Mouse (Mus musculus) intestine, embryonic 16.5 days (tissue): ENCODE results near the gene Ier3. TPM values are rescaled to one million over a fixed set of nuclear protein-coding genes. Genes with fewer than 3 reads are reported as not detected.

Experiments used
- ATAC-seq: fragments of 200-750 bp; cut with Nextera tagmentation; 2 replicates; pipeline ENCODE4 v1.8.0; 2017; ENCODE audit warnings: moderate TSS enrichment, moderate library complexity
- H3K27ac ChIP-seq: fragments of 300-500 bp; sonication (generic); 2 replicates; pipeline ENCODE4 v1.5.1; 2014; ENCODE audit warnings: mild to moderate bottlenecking, low read length
- H3K27me3 ChIP-seq: fragments of 300-500 bp; sonication (generic); replicated peaks from 2 replicates; pipeline ENCODE4 v1.6.1; 2014; ENCODE audit warnings: low read length, control low read depth, mixed read lengths; ENCODE audit not compliant: control insufficient read depth, insufficient read depth
- H3K36me3 ChIP-seq: fragments of 300-500 bp; sonication (generic); 2 replicates; pipeline ENCODE4 v1.6.1; 2014; ENCODE audit warnings: low read length, control low read depth; ENCODE audit not compliant: control insufficient read depth, insufficient read depth
- H3K4me1 ChIP-seq: fragments of 300-500 bp; sonication (generic); 2 replicates; pipeline ENCODE4 v1.6.1; 2014; ENCODE audit warnings: low read length, control low read depth, mixed read lengths; ENCODE audit not compliant: control insufficient read depth, insufficient read depth
- H3K4me2 ChIP-seq: fragments of 300-500 bp; sonication (generic); 2 replicates; pipeline ENCODE4 v1.6.1; 2014; ENCODE audit warnings: low read depth, low read length, control low read depth
- H3K4me3 ChIP-seq: fragments of 300-500 bp; sonication (generic); 2 replicates; pipeline ENCODE4 v1.5.1; 2014; ENCODE audit warnings: mild to moderate bottlenecking, low read length
- H3K9ac ChIP-seq: fragments of 300-500 bp; sonication (generic); 2 replicates; pipeline ENCODE4 v1.6.1; 2014; ENCODE audit warnings: low read depth, low read length
- H3K9me3 ChIP-seq: fragments of 300-500 bp; sonication (generic); 2 replicates; pipeline ENCODE4 v1.6.1; 2016; ENCODE audit warnings: low read length, control low read depth; ENCODE audit not compliant: control insufficient read depth
- WGBS: fragments of 180-500 bp; shearing (Covaris S2); extraction: QIAGEN DNeasy Blood & Tissue Kit; methylation state at CpG from one replicate; pipeline ENCODE4 v1.1.7; 2014; 5-methylcytosine and 5-hydroxymethylcytosine counted together
- polyA plus RNA-seq: library from polyadenylated mRNA; unstranded; fragments of >200 nt; fragmentation: Nextera tagmentation; extraction: Ambion mirVana; gene quantifications from 2 replicates; pipeline ENCODE4 v1.2.1, GENCODE M21; 2015

The Ier3 gene
- 16.0 and 16.2 TPM in 2 replicates for polyA plus RNA-seq

GRCm38 (mm10) chr17:35821439-35822430, at the start of gene Ier3:
Gene Ier3 (plus strand): TSS chr17:35821684.
- ATAC-seq = peak; percentile 64
- Histone ChIP-seq H3K9ac (peak within 1 kb of the TSS; percentile 84), H3K9me3 (no peaks in the 10 kb centered on the region), H3K36me3 (no peaks in the 10 kb centered on the region), H3K27ac (peak within 1 kb of the TSS; percentile 87), H3K4me1 (peaks cover 25% of the 10 kb centered on the region), H3K27me3 (no peaks in the 10 kb centered on the region), H3K4me3 (peak within 1 kb of the TSS; percentile 77), H3K4me2 (peak within 1 kb of the TSS; percentile 83)
- WGBS = 1% methylated on average over 62 of the region's 62 CpGs

- H3K9me3 ChIP-seq = no peaks in the 10 kb centered on the region
- no peaks in the 10 kb centered on the region for H3K27me3 ChIP-seq
- peak; percentile 67 for ATAC-seq
- H3K4me2 ChIP-seq = peak overlapping the region; percentile 4; the same call in 1 of the 2 replicates
- no peaks in the 10 kb centered on the region for H3K36me3 ChIP-seq
- 0 out of 2 replicates have a peak overlapping the region, but pooled peaks have one; percentile 27 for H3K9ac ChIP-seq
- WGBS = 28% methylated on average over 13 of the region's 13 CpGs
- peak overlapping the region; percentile 72 for H3K27ac ChIP-seq
- H3K4me1 ChIP-seq = peaks cover 10% of the 10 kb centered on the region
- H3K4me3 ChIP-seq = no peak overlapping the region
Observed at GRCm38 (mm10) chr17:35776811-35777609, 44.5 kb upstream of the Ier3 start.

GRCm38 (mm10) chr17:35778965-35779364, 42.5 kb upstream of the Ier3 start:
- H3K4me2 ChIP-seq = no peak overlapping the region
- peak; percentile 62; the same call in 1 of the 2 replicates for ATAC-seq
- H3K9me3 ChIP-seq = no peaks in the 10 kb centered on the region
- no peaks in the 10 kb centered on the region for H3K36me3 ChIP-seq
- no peak overlapping the region for H3K4me3 ChIP-seq
- WGBS = 43% methylated on average over 6 of the region's 6 CpGs
- H3K9ac ChIP-seq = no peak overlapping the region
- H3K27ac ChIP-seq = 0 out of 2 replicates have a peak overlapping the region, but pooled peaks have one; percentile 50
- peaks cover 10% of the 10 kb centered on the region for H3K4me1 ChIP-seq
- no peaks in the 10 kb centered on the region for H3K27me3 ChIP-seq

- Histone ChIP-seq H3K9ac (no peak overlapping the region), H3K4me3 (no peak overlapping the region), H3K36me3 (no peaks in the 10 kb centered on the region), H3K4me2 (no peak overlapping the region), H3K4me1 (peaks cover 10% of the 10 kb centered on the region), H3K27ac (peak overlapping the region; percentile 50; the same call in 1 of the 2 replicates), H3K9me3 (no peaks in the 10 kb centered on the region), H3K27me3 (no peaks in the 10 kb centered on the region)
- no peak for ATAC-seq
- WGBS = 58% methylated on average over 10 of the region's 10 CpGs
Observed at GRCm38 (mm10) chr17:35779466-35780205, 41.8 kb upstream of the Ier3 start.

DNA sequence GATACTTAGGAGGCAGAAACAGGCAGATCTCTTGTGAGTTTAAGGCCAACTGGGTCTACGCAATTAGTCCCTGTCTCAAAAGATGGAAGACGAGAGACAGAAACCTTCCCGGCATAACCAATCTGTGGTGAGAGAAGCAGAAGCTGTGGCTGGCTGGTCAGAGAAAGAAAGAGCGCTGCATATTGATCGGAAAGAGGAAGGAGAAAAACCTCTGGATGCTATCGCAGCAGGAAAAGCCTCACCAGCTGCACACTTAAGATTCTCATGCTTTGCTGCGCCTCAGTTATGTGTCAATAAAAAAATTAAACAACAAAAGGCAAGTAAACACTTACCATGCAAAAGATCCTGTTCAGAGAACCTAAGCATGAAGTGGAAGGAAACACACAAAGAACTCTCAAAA, 41.1 kb upstream of the Ier3 start:
- no peaks in the 10 kb centered on the region for H3K27me3 ChIP-seq
- WGBS = 93% methylated on average over 7 of the region's 7 CpGs
- no peak overlapping the region for H3K4me2 ChIP-seq
- H3K27ac ChIP-seq = no peak overlapping the region
- H3K4me3 ChIP-seq = no peak overlapping the region
- no peaks in the 10 kb centered on the region for H3K9me3 ChIP-seq
- H3K36me3 ChIP-seq = no peaks in the 10 kb centered on the region
- no peak for ATAC-seq
- peaks cover 10% of the 10 kb centered on the region for H3K4me1 ChIP-seq
- no peak overlapping the region for H3K9ac ChIP-seq

DNA sequence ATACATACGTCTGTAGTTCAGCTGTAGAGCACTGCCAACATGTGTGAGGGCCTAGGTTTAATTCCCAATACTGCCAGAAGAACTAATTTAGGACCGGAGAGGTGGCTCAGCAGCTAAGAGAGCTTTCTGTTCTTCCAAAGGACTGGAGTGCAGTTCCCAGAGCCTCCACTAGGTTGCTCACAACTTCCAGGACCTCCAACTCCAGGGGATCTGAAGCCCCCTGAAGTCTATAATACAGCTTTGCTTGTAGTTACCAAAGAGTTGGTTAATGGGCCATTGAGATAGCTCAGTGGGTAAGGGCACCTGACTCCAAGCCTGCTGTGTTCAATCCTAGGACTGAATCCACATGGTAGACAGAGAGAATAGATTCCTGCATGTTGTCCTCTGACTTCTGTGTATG, 39.1 kb upstream of the Ier3 start:
- H3K4me3 ChIP-seq = no peak overlapping the region
- 73% methylated on average over 2 of the region's 2 CpGs for WGBS
- H3K4me1 ChIP-seq = peaks cover under 1% of the 10 kb centered on the region
- no peaks in the 10 kb centered on the region for H3K9me3 ChIP-seq
- no peak overlapping the region for H3K4me2 ChIP-seq
- no peak overlapping the region for H3K27ac ChIP-seq
- no peaks in the 10 kb centered on the region for H3K27me3 ChIP-seq
- no peak for ATAC-seq
- no peaks in the 10 kb centered on the region for H3K36me3 ChIP-seq
- no peak overlapping the region for H3K9ac ChIP-seq

GRCm38 (mm10) chr17:35782924-35783323, 38.6 kb upstream of the Ier3 start:
- no peak overlapping the region for H3K4me2 ChIP-seq
- no peak for ATAC-seq
- H3K4me3 ChIP-seq = no peak overlapping the region
- no peak overlapping the region for H3K27ac ChIP-seq
- no peaks in the 10 kb centered on the region; the same call in 1 of the 2 replicates for H3K4me1 ChIP-seq
- WGBS = 74% methylated on average over 5 of the region's 5 CpGs
- no peaks in the 10 kb centered on the region for H3K27me3 ChIP-seq
- H3K9ac ChIP-seq = no peak overlapping the region
- no peaks in the 10 kb centered on the region for H3K36me3 ChIP-seq
- H3K9me3 ChIP-seq = no peaks in the 10 kb centered on the region

DNA sequence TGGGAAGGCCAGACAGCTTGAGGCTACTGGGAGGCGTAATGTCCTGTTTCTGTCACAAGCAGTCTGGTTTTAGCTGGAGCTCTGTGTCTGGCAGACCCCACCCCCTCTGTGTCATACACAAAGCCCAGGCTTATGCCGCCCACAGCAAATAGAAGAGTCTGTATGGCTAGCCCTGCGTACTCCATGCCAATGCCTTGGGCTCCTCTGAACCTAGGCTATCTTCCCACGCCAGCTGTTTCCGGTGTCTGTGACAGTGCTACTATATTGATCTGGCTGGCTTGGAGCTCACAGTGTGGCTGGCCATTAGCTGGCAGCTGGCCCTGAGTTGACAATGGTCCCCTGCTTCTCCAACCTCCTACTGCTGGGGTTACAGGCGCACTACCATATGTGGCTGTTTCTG, 37.5 kb upstream of the Ier3 start:
- no peak overlapping the region for H3K4me3 ChIP-seq
- no peak overlapping the region for H3K27ac ChIP-seq
- no peak overlapping the region for H3K9ac ChIP-seq
- H3K4me2 ChIP-seq = no peak overlapping the region
- H3K4me1 ChIP-seq = no peaks in the 10 kb centered on the region; the same call in 1 of the 2 replicates
- peak; percentile 50; the same call in 1 of the 2 replicates for ATAC-seq
- no peaks in the 10 kb centered on the region for H3K27me3 ChIP-seq
- H3K9me3 ChIP-seq = no peaks in the 10 kb centered on the region
- H3K36me3 ChIP-seq = no peaks in the 10 kb centered on the region
- WGBS = 74% methylated on average over 6 of the region's 6 CpGs
